Mouse (Mus musculus) megakaryocyte-erythroid progenitor cell, adult 5-6 weeks (primary cell): Measurements from ENCODE around the gene Slc25a1. TPM values are rescaled to one million over a fixed set of nuclear protein-coding genes. Genes with fewer than 3 reads are reported as not detected.

Experiments used
- ATAC-seq: replicated peaks from 2 replicates; pipeline ENCODE4 v1.8.0; 2016; ENCODE audit warnings: mild to moderate bottlenecking, inconsistent platforms; ENCODE audit not compliant: severe bottlenecking, poor library complexity, low FRiP score, low TSS enrichment
- total RNA-seq, 2 experiments: library from RNA; stranded (forward) in 1 of 2; stranded (reverse) in 1 of 2; fragments of 200-1000, 215-1000 nt in 1 of 2; fragments of >200 nt in 1 of 2; fragmentation: Nextera tagmentation in 1 of 2; gene quantifications; 2 replicates each; pipeline ENCODE4 v1.2.3; 2014 to 2017

Gene Slc25a1
- total RNA-seq, 2 experiments from 2014 or later: 76.4 to 102 TPM

DNA sequence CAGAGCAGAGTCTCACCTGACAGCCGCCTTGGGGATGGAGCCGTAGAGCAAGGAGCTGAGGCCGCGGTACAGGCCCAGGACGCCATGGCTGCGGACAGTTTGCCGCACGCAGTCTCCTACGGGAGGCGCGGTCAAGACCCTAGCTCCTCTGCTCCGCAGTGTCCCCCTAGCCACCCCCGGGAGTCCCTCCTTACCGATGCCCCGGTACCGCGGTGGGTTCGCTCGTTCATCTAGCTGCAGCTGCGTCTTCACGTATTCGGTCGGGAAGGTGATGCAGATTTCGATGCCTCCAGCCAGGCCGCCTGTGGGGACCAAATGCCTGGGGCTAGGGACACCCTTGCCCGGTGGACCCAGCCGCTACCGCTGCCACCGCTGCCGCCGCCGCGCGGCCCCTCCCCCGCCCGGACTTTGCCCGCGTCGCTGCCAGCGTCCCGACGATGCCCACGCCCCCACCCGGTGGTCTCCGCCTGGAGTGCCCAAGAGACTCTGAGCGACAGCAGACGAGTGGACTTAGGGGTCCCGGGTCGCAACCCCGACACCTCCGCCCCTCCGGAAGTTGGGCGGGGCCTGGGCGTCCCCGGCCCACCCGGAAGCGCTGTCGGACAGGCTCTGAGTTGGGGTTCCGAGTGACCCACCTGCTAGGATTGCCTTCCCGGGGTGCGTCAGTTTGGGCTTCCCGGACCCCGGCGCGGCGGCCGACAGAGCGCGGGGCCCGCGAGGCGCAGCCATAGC is 502 bp downstream of the Slc25a1 start:
- no peak for ATAC-seq

DNA sequence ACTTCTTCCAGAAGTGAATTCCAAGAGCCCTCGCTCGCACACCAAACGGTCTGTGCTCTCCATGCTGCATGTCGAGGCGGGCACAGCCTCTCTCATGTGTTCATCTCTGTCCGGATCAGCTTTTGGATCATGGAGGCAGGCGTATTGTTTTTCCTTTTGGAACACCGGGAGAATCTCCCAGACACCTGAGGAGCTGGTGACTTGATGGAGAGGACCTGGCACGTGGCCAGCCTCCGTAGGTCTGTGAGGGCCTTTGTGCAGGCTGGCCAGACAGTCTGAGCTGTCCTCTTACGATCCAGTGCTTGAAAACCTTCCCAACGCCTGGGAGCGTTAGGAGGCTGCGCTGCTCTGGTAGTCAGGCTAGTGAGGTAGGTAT is 5.9 kb downstream of the Slc25a1 start:
- ATAC-seq: 0 out of 2 replicates have a peak, but pooled peaks have one; percentile 6

DNA sequence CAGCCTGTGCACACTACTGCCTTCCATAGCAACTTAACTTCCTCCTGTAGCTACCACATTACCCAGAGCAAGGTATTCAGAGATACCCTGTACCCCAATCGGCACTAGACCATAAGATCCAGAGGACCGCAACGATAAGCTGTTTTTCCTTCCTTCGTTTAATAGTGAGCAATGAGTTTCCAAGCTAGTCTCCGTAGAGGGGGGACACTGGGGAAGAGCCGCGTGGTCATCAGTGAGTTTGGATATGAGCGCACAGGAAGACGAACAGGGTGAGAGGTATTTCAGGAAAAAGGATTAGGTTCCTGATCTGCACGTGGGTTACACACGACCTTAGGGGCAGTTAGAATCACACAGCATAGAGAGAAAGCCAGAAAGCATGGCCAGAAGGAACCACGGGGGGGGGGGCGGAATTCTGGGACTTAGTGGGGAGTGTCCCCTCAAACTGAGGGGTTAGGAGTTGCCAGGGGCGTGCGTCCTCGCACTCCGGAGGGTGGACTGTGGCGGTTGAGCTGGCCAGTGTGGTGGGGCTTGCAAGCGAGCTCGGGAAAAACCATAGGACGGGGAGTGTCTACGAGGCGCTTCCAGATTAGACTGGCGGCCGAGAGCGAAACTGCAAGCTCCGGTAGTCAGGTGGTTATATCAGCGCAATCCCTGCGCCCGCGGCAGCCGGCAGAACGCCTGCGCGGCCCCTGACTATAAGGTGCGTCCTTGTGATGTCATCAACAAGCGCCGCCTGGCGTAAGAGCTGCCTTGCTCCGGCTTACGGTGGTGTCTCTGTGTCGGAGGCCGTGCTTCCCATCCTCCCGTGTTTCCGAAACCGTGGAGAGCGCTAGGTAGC is 6.5 kb downstream of the Slc25a1 start:
- peak; percentile 93 for ATAC-seq

DNA sequence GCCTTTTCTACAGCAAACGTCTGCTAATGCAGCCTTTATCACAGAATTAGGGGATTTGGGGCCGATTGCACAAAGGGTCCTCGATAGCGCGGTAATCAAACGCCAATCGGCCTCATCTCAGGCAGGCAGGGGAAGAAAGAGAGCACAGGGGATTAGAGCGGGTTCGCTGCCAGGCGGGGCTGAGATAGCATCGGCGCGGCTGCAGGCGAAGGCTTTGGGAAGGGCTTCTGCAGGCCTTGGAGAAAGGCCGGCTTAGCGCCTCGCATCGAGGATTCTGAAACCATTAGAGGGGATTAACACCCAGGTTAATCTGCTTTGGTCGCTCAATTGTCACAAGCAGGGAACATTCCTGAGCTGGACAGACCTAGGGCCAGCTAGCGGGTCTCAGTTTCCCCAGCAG is 7.4 kb downstream of the Slc25a1 start:
- no peak for ATAC-seq

DNA sequence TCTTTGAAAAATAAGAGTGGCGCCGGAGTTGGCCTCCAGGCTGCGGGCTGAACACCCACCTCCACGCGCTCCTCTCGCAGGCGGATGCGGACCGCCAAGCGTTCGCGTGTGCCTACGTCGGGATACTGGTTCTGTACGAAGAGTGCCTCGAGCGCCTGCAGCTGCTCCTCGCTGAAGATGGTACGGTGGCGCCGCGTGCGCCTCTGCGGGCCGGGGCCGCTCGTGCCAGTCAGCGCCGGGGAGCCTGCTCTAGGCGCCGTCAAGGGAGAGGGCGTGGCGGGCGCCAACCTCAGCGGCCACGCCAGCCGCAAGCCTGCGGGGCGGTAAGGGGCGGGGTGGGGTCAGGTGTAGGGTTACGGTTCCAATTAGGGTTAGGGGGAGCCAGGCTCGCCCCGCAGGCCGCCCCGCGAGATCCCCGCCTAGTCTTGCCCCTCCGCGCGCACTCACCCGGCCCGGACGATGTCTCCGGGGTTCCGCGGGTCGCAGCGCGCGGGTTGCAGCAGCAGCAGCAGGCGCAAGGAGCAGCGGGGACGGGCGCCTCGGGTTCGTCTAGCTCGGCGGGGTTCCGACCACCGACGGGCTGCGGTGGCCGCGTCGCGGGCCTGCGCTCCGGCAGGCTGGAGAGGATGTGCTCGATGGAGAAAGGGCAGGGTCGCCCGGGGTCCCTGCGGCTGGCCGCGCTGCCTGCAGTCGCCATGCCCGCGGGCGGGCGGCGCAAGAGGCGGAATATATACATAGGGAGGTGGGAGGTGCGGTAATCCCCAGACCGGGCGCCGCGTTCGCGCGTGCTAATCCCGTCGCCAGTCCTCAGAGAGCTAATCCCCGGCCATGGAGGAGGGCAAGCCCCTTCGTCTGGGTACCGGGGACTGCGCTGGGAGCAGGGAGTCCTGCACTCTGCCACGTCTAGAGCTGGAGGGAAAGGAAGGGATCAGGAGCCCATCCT is 13.4 kb downstream of the Slc25a1 start, which contains the start of gene Gsc2:
Gene Gsc2 (minus strand): TSS at position 753 of the 943 bp plus-strand sequence.
- peak; percentile 43; the same call in 1 of the 2 replicates for ATAC-seq

DNA sequence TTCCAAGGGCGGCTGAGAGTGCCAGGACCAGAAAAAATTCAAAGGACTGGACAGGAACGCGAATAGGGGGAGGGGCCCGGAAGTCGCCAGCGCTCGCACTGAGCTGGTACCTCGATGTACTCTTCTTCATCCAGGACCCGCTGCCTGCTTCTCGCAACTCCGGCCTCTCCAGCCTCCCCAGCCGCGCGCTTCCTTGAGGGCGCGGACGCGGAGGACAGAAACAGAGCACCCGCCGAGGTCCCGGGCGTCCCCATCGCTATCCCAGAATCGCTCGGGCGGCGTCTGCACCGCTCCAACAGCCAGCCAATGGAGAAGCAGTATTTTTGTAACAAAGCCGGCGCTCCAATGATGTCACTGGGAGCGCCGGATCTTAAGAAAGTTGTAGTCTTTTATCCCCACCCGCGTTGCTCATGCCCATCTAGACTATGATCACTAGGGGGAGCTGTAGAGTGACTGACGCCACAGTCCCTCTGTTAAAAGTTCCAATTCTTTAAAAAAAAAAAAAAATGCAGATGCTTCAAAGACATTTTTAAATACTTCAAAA is 16.9 kb downstream of the Slc25a1 start, which contains the start of gene Ess2:
Gene Ess2 (minus strand): TSS at position 297 of the 544 bp plus-strand sequence.
- peak; percentile 96 for ATAC-seq

DNA sequence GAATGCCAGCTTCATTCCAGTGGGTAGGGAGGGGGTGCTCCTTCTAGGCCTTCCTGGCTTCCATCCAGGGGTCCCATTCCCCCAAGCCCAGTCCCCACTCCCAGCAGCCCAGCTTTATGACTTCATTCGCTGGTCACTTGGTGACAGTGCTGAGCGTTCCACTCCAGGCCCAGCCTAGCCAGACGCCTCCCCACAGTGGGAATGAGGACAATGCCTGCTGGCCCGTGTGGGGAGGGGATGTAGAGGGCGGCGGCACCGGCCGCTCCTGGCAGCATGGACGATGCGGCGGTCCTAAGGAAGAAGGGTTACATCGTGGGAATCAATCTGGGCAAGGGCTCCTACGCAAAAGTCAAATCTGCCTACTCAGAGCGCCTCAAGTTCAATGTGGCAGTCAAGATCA is 29.6 kb downstream of the Slc25a1 start, which contains the start of the genes Dgcr2 and Tssk2:
Gene Dgcr2 (minus strand): TSS at position 101 of the 400 bp plus-strand sequence.
Gene Tssk2 (plus strand): TSS at position 176 of the 400 bp plus-strand sequence.
- no peak for ATAC-seq

DNA sequence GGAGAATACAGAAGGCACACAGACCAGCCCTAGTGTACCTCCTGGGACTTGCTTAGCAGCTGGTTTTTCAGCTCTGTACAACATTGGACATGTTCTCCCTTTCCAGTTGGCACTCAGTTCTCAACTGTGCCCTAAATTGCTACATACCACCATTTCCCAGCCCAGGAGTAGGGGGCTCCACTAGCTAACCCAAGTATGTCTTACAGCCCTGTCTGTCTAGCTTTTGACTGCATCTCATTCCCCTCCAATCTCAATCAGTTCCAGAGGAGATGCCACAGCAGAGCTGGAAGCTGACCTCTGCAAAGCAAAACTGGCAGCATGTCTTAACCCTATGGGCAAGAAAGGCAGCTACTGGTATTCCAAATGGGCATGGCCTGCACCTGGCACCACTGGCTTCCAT is 31.9 kb downstream of the Slc25a1 start:
- ATAC-seq: no peak

DNA sequence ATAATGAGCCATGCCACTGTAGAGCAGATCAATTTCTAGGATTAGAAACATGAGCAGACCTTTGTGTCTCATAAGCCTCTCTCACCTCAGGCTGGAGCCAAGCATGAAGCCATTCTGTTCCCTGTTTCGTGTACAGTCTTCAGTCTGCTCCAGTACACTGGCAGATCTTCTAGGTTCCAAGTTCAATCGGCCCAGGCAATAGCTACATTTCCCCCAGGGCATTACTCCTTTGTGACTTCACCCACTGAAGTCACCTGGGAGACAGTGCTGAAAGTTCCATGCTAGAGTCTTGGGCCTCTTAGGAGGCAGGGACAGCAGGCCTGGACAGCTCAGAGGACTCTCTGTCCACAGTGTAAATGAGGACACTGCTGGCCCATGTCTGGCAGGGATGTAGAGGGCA is 34.1 kb downstream of the Slc25a1 start, which contains the start of gene Tssk1:
Gene Tssk1 (plus strand): TSS at position 301 of the 400 bp plus-strand sequence.
- no peak for ATAC-seq

DNA sequence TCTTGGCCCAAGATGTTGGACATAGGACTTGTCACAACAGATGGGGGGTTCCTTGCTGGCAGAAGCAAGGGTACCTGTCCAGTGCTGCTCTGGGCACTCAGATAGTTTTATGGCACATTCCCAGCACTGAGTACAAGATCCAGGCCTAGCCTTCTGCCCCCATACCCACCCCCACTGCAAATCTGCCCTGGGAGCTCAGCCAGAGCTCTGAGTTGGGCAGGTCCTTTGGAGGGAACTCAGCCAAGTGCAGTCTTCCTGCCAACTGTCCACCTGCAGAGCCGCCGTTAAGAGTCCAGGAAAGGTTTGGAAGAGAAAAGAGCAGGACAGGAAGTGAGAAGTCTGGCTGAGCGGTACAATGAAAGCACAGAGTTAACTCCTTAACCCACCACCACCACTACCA is 35.4 kb downstream of the Slc25a1 start:
- no peak for ATAC-seq

DNA sequence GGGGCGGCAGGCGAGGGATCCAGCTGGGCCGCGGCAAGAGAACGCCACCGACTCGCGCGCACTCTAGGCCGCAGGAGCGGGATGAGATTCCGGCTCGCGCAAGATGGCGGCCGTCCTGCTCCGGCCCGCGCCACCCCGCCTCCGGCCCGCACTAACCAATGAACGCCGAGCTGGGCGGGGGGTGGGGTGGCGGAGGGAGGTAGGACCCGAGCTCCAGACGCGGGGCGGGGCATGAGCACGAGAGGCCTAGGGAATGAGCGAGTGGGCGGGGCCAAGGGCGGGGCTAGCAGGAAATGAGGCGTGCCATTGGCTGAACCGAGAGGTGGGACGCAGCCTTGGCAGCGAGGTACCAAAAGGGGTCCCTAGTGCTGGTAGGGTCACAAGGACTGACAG is 36.5 kb downstream of the Slc25a1 start, which contains the start of gene Gm20518:
Gene Gm20518 (minus strand): TSS at position 105 of the 393 bp plus-strand sequence.
- peak; percentile 83 for ATAC-seq

DNA sequence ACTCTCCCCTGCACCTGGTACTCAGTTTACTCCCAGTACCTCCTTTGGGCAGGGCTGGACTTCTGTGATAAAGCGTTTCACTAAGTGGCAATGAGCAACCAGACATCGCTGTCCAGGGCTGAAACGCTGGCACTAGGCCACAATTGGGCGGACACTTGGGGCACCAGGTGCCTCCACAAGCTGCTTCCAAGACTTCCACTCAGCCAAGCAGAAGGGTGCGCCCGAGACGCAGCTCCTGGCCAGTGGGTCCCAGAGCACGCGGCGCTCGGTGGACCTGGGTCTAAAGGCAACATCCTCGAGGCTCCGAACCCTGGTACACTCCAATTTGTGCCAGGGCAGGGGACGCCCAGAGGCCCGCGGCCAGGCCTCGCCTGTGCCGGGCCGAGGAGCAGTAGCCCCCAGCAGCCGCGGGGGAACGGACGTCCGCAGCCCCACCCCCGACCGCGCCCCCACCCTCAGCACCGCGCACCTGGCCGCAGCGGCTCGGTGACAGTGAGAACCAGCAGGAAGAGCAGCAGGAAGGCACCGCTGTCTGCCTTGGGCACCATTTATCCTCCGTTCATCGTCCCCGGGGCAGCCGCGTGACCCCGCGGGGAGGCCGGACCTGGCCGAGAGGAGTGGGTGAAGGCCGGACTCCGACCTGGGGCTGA is 37.0 kb downstream of the Slc25a1 start:
- ATAC-seq: peak; percentile 75

DNA sequence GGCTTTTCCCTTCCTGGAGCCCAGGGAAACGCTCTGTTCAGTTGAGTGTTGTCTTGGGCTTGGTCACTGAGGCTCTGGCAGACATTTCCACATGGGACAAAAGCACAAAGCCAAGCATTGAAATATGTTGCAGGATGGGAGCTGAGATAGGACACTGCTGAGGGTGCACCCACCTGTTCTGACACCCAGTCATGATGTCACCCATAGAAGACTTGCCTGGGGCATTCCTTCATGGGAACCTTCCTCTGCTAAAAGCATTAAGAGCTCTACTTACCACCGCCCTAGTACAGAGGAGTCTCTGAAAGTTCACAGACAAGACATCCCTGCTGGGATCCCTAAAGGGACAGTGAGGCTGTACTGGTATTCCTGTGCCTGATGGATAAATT is 37.7 kb downstream of the Slc25a1 start:
- peak; percentile 9 for ATAC-seq

DNA sequence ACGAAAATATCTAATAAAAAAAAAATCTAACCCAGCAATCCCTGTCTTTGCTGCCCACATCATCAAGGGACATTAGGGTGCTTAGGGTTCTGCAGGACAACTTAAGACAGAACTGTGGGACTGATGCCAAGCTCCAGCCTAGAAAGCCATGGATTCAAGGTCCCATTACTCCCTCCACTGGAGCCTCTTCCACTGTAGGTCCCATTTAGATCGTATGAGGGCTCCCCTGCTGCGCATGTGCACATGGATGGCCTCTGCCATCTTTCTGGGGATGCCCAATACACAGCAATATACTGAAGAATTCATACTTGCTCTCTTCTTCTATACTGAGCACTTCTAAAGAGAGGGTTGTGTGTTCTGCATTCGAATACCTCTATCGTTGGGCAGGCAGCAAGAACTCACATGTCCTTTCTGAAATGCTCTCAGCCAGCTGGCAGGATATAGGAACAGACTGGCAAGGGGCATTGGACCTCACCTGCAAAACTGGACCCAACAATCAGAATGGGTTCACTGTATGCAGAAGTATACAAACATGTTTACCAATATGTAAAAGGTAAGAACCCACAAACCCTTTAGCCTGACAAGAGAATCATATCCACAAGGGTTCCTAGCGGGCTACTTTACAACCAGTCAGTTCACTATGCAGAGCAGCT is 38.2 kb downstream of the Slc25a1 start:
- ATAC-seq: no peak

DNA sequence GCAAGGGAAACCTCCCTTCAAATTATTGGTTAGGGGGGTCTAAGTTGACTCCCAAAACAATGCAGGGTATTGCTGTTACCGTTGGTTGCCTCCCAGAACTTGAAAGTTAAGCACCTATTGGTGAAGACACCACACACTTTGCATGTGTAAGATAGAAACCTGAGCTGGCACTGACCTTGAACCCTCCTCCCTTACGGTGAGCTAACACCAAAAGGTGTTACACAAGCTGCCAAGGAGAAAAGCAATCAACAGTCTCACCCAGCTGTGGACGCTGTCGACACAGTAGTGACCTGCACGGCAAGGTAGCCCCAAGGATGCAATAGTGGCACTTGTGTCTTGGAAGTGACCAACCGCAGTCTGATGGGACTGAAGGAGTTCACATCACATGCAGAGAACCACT is 43.9 kb downstream of the Slc25a1 start:
- no peak for ATAC-seq

DNA sequence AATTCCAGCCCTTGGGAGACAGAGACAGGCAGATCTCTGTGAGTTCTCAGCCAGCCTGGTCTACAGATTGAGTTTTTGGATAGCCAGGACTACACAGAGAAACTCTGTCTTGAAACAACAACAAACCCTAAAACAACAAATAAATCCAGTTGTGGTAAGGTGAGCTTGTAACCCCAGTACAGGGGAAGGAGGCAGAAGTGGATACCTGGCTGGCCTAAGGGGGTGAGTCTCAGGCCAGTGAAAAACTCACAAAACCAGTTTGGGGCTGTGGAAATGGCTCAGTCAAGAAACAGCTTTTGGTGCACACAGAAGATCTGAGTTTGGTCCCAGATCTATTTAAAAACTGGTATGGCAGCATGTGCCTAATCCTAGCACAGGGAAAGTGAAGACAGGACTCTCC is 45.8 kb downstream of the Slc25a1 start:
- ATAC-seq: no peak

DNA sequence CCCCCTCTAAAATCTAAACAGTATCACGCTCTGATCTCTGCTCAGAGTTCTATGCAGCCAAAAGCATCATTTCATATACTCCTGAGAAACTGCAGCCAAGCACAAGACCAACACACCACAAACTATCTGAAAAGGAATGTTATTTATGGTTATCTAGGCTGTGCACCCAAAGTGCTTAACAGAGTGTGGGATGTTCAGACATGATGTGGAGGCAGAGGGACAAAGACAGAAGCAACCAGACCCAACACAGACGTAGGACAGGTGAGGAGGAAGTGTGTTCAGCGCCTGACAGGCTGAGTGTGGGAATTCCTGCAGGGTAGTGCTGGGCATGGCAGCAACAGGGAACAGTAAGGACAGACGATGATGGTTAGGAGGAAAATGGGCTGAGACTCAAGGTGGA is 48.4 kb downstream of the Slc25a1 start:
- ATAC-seq: no peak

DNA sequence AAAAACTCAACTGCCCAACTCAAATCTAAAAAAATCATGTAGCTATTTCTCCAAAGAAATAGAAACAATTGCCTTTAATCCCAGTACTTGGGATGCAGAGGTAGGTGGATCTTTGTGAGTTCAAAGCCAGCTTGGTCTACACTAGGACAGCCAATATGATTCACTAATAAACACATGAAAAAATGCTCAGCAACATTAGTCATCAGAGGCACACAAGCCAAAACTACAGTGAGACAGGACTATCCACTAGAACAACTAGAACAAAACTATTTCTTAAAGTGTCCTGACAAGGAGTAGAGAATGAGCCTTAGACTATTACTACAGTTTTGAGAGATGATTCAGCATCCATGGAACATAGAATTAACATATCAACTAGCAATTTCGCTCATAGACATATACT is 51.9 kb downstream of the Slc25a1 start:
- ATAC-seq: no peak
